Mouse (Mus musculus) kidney, adult 2 months (tissue): ENCODE results near the gene Hap1. TPM values are rescaled to one million over a fixed set of nuclear protein-coding genes. Genes with fewer than 3 reads are reported as not detected.

Experiments used
- DNase-seq: peaks from one replicate; pipeline ENCODE4 v3.0.0; 2021
- H3K27ac ChIP-seq: fragments of 200-500 bp; 2 replicates; pipeline ENCODE4 v1.5.1; 2012; ENCODE audit warnings: low read depth, low read length, control low read depth, inconsistent platforms; ENCODE audit not compliant: insufficient read depth
- H3K27me3 ChIP-seq: fragments of 200-500 bp; replicated peaks from 2 replicates; pipeline ENCODE4 v1.6.1; 2012; ENCODE audit warnings: mild to moderate bottlenecking, moderate library complexity, low read length, inconsistent platforms; ENCODE audit not compliant: control insufficient read depth, insufficient read depth
- H3K36me3 ChIP-seq: fragments of 200-500 bp; 2 replicates; pipeline ENCODE4 v1.6.1; 2012; ENCODE audit warnings: mild to moderate bottlenecking, moderate library complexity, low read length, inconsistent platforms; ENCODE audit not compliant: control insufficient read depth, insufficient read depth
- H3K4me1 ChIP-seq: fragments of 200-500 bp; 2 replicates; pipeline ENCODE4 v1.6.1; 2011; ENCODE audit warnings: low read length; ENCODE audit not compliant: control insufficient read depth, insufficient read depth
- H3K4me3 ChIP-seq: fragments of 200-500 bp; 2 replicates; pipeline ENCODE4 v1.5.1; 2011; ENCODE audit warnings: mild to moderate bottlenecking, low read depth, low read length, control low read depth; ENCODE audit not compliant: insufficient read depth
- CTCF ChIP-seq: fragments of 200-500 bp; conservative IDR thresholded peaks from 2 replicates; pipeline ENCODE4 v1.5.1; 2011; ENCODE audit warnings: low read depth, mild to moderate bottlenecking, control low read depth, low read length, moderate library complexity, mixed read lengths; ENCODE audit not compliant: insufficient read depth, insufficient read length
- POLR2A ChIP-seq: fragments of 200-500 bp; IDR thresholded peaks from one replicate; pipeline ENCODE4 v1.6.1; 2011; ENCODE audit warnings: low read depth, low read length, control low read depth
- WGBS: fragments of 180-500 bp; shearing (Covaris S2); methylation state at CpG from one replicate; pipeline ENCODE4 v1.1.7; 2018; 5-methylcytosine and 5-hydroxymethylcytosine counted together
- polyA plus RNA-seq: library from polyadenylated mRNA; depleted of rRNA; stranded (reverse); fragments of >200 nt; gene quantifications from 2 replicates; pipeline ENCODE4 v1.2.3, GENCODE M21; 2012

The Hap1 gene
- polyA plus RNA-seq, 1 experiment = 3.6 TPM

DNA sequence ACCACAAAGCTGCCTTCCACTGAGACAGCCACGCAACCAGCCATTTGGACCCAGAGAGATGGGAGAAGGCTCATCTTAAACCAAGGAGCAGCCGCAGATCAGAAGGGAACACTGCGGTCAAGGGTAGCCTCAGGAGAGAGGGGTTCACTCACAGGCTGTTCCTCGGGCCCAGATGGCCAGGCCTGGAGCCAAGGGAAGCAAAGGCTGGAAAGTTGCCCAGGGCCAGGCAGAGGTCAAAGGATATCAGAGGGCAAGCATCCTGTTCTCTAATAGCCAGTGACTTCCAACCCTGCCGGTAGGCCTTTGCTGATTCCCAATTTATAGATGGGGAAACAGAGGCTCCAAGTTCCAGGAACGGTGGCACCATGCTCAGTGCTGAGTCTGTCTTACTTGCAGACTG lies 32.7 kb upstream of the Hap1 start:
- WGBS = 30% methylated on average over 6 of the region's 6 CpGs
- peak; percentile 95 for DNase-seq
- no peak for TF ChIP-seq CTCF
- TF ChIP-seq POLR2A = no peak
- no peaks in the 10 kb centered on the region for H3K27me3 ChIP-seq
- H3K4me3 ChIP-seq = no peak overlapping the region; the same call in 1 of the 2 replicates
- peak overlapping the region; percentile 84 for H3K27ac ChIP-seq
- H3K4me1 ChIP-seq = peaks cover 57% of the 10 kb centered on the region
- H3K36me3 ChIP-seq = peaks cover 10% of the 10 kb centered on the region

DNA sequence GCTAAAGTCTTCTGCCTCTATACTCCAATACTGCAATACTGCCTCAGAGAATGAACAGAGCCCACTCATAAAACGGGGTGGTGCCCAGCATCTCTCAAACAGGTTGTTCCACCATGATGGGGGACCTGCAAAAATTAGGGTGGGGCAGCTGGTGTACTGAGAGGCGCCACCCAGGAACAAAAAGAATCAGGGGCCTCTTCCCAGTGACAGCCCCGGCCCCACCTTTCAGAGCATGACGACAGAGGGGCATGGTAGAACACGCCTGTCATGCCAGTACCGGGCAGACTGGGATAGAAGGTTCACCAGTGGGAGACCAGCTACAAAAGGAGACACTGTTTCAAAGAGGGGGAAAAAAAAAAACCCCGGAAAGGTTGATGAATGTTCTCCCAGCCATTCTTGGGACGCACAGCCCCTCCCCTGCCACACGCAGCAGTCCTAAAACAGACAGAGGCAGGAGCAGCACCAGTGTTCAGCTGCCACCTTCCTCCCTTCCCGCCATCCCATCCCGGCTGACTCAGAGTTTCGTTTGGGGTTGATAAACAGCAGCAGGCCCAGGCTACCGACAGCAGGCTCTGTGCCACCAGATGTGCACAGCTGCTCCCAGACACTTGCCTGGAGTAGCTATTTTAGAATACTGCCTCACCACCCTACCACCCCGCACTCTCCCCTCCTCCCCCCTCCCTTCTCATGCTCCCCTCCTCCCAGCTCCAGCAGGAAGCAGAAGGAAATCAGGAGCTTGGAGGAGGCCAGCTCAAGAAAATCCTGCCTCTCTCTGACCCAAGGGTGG lies 31.9 kb upstream of the Hap1 start:
- Histone ChIP-seq H3K4me1 (peaks cover 49% of the 10 kb centered on the region), H3K27me3 (no peaks in the 10 kb centered on the region), H3K27ac (peak overlapping the region; percentile 84), H3K4me3 (no peak overlapping the region), H3K36me3 (peaks cover 14% of the 10 kb centered on the region)
- DNase-seq = peak; percentile 80
- WGBS = 29% methylated on average over 14 of the region's 14 CpGs
- no peak for TF ChIP-seq CTCF
- no peak for TF ChIP-seq POLR2A

DNA sequence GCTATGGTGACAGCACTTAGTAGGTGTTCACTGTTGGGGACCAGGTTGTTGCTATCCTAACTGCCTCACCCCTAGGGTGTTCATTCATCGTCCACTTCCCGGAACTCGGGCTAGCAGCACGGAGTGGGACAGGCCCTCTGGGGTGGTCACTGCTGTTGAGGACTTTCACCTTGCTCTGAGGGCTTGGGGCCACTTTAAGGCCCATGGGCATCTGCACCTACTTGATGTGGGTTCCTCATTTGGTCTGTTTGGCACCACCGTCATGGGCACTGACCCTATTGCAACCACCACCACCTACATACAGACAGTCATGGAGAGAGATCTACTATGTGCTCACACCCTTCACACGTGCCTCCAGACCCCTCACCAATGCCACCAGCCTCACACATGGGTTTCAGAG lies 31.2 kb upstream of the Hap1 start:
- Histone ChIP-seq H3K4me3 (no peak overlapping the region), H3K4me1 (peaks cover 44% of the 10 kb centered on the region), H3K27me3 (no peaks in the 10 kb centered on the region), H3K36me3 (peaks cover 14% of the 10 kb centered on the region), H3K27ac (peak overlapping the region; percentile 49)
- no peak for DNase-seq
- TF ChIP-seq POLR2A (no peak), CTCF (no peak)
- 66% methylated on average over 6 of the region's 6 CpGs for WGBS

DNA sequence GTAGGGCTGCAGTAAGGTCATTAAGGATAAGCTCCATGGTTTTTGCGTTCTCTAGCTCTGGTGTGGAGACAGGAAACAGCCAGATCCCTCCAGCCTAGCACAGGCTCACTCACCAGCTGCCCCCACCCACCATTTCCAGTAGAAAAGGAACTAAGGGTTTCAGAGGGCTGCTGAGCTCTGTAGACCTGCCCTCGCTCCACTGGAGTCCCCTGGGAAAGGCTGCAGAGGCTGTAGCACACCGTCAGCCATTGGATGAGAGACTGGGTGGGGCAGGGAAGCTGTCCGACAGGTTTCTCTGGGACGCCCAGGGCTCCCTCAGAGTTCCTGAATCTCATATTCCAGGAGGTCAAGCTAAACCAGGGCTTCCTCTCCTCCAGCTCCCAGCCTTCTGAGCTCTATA lies 30.7 kb upstream of the Hap1 start:
- peak; percentile 83 for DNase-seq

DNA sequence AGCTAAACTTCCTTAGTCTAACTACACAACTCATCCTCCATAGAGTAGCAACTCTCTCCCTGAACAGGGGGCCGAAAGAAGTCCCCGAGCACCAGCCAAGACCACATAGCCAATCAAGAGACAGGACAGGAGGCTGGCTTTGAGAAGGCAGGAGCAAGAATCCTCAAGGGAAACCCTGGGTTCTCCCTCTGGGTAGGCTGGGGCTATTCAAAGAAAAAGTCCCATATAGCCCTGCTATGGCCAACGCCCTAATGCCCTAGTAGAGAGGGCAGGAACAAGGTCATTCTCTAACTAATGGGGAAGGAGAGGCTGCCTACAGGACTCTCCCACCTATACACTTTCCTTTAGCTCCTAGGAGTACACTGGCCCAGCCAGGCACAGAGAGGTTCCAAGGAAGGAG lies 29.1 kb upstream of the Hap1 start:
- no peaks in the 10 kb centered on the region for H3K27me3 ChIP-seq
- WGBS = 81% methylated on average over 3 of the region's 3 CpGs
- peaks cover 30% of the 10 kb centered on the region for H3K4me1 ChIP-seq
- no peak for TF ChIP-seq CTCF
- peaks cover 14% of the 10 kb centered on the region for H3K36me3 ChIP-seq
- no peak overlapping the region; the same call in 1 of the 2 replicates for H3K27ac ChIP-seq
- no peak overlapping the region for H3K4me3 ChIP-seq
- DNase-seq = no peak

More for the DNA sequence above, 30.7 kb upstream of the Hap1 start:
- peak overlapping the region; percentile 49 for H3K27ac ChIP-seq
- no peaks in the 10 kb centered on the region for H3K27me3 ChIP-seq
- H3K36me3 ChIP-seq = peaks cover 14% of the 10 kb centered on the region
- H3K4me1 ChIP-seq = peaks cover 44% of the 10 kb centered on the region
- no peak overlapping the region for H3K4me3 ChIP-seq
- 36% methylated on average over 5 of the region's 5 CpGs for WGBS
- TF ChIP-seq POLR2A (no peak), CTCF (no peak)

DNA sequence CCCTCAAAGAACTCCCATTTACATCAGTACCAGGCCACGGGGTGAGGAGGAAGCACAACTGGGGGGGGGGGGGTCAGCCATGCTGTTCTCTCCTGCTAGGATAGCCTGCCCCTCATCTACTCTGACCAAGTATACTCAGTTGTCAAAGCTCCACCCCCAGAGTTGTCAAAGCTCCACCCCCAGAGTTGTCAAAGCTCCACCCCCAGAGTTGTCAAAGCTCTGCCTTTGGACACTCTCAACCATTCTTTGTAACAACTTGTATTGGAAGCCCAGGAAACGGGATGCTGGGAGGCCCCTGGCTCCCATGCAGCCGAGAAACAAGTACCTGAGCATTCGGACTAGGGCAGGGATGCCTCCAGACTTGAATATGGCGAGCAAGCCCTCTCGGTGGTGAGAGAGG lies 26.8 kb upstream of the Hap1 start:
- Histone ChIP-seq H3K27me3 (no peaks in the 10 kb centered on the region), H3K36me3 (peaks cover 19% of the 10 kb centered on the region), H3K4me3 (no peak overlapping the region), H3K27ac (no peak overlapping the region), H3K4me1 (peaks cover 15% of the 10 kb centered on the region)
- TF ChIP-seq CTCF (no peak), POLR2A (no peak)
- whole genome bisulfite sequencing = 82% methylated on average over 6 of the region's 6 CpGs
- no peak for DNase-seq

DNA sequence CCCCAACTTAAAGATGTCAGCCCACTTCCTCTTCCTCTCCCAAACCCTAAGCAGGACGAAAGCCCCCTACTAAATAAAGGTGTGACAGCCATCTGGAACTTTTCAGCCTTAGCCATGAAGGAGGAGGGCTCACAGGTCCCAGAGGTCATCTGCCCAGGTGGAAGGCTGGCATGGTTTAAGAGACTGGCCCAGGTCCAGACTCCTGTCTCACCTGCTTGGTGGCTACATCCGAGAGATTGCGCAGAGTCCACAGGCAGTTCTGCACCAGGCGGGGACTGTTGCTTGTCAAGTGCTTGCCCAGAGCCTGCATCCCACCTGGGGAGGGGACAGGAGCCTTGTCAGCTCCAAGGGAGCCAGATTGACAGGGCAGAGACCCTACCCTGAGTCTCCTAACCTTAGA lies 23.4 kb upstream of the Hap1 start:
- Histone ChIP-seq H3K27me3 (no peaks in the 10 kb centered on the region), H3K4me3 (no peak overlapping the region), H3K36me3 (peaks cover 19% of the 10 kb centered on the region), H3K4me1 (no peaks in the 10 kb centered on the region; the same call in 1 of the 2 replicates), H3K27ac (no peak overlapping the region)
- no peak for DNase-seq
- 83% methylated on average over 4 of the region's 4 CpGs for WGBS
- TF ChIP-seq POLR2A = no peak
- TF ChIP-seq CTCF = no peak
